Mouse (Mus musculus) bone marrow macrophage, adult 2 months (primary cell): ENCODE measurements around the gene Anapc5. TPM values are rescaled to one million over a fixed set of nuclear protein-coding genes. Genes with fewer than 3 reads are reported as not detected.

ENCODE experiments used
- H3K27ac ChIP-seq: 2 replicates; pipeline ENCODE4 v1.5.1; 2012; ENCODE audit warnings: low read depth, low read length; ENCODE audit not compliant: insufficient read depth
- H3K4me1 ChIP-seq: 2 replicates; pipeline ENCODE4 v1.6.1; 2012; ENCODE audit warnings: low read length; ENCODE audit not compliant: control insufficient read depth, insufficient read depth
- H3K4me3 ChIP-seq: 2 replicates; pipeline ENCODE4 v1.5.1; 2012; ENCODE audit warnings: mild to moderate bottlenecking, low read length, moderate library complexity; ENCODE audit not compliant: insufficient read depth
- CTCF ChIP-seq: IDR thresholded peaks from 2 replicates; pipeline ENCODE4 v1.5.1; 2012; ENCODE audit warnings: low read depth, mild to moderate bottlenecking, low read length, moderate library complexity
- POLR2A ChIP-seq: IDR thresholded peaks from 2 replicates; pipeline ENCODE4 v1.6.1; 2012; ENCODE audit warnings: mild to moderate bottlenecking, low read depth, low read length, borderline replicate concordance
- polyA plus RNA-seq: library from polyadenylated mRNA; stranded (reverse); fragments of >200 nt; gene quantifications from 2 replicates; pipeline ENCODE4 v1.2.4, GENCODE M21; 2012; ENCODE audit not compliant: missing spikeins, insufficient read depth, insufficient read length

Gene Anapc5
- polyA plus RNA-seq, 1 experiment, result 221 TPM

DNA sequence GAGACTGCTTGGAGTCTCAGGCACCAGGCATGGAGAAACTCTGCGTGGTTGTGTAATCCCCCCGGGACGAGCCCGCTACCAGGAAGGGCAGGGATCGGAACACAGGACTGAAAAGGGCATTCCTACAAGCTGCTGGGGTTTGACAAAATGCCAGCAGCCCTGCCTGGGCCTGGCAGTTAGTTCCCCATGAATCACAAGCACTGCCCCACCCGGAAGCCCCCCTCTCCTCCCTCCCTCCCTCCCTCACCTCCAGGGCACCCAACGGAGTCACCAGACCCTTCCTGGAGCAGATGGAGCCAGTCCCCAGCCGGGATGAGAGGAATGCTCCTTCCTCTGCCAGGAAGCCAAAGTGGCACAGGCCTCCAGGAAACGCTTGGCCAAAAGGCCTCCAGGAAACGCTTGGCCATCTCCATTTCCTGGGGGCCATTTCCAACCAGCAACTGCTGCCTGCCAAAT lies 50.3 kb downstream of the Anapc5 start:
- Histone ChIP-seq H3K27ac (peak overlapping the region; percentile 96), H3K4me1 (peaks cover 51% of the 10 kb centered on the region), H3K4me3 (peak overlapping the region; percentile 42)
- TF ChIP-seq POLR2A (no peak), CTCF (no peak)

DNA sequence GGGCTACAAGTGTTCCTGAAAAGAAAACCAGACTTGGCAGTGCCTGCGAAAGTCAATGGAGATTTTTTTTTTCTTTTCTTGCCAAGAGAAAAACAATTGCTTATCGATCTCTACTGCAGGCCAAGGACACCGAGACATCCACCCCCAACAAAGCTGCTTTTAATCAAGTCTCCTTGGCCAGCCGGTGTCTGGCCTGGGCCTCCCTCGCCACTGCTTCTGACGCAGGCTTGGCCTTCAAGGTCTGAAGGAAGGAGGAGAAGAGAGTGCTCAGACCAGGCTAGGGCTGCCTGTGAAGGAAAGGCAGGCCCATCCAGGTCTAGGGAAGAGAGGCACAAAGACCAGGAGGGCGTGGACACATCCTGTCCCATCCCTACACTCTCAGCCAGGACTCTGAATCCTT lies 50.8 kb downstream of the Anapc5 start:
- Histone ChIP-seq H3K4me3 (peak overlapping the region; percentile 29), H3K27ac (peak overlapping the region; percentile 96)

DNA sequence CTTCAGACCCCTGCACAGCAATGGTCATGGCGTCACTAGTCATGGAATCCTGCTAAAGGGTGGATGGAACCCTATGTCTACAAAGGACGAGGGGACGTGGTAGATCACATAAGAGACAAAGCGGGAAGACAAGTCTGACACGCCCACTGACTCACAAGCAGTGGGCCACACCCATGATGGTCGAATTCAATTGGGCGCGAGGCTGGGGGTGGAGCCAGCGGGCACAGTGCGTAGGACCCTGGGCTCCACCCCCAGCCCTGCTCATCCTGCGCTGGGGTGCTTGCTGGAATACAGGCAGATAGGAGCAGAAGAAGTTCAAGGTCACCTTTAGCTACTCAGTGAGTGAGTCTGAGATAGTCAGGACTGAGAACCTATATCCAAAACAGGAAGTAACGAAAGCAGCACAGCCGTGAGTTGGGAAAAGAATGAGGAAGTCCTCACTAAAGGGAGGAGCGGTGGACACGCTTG lies 52.0 kb downstream of the Anapc5 start:
- peak overlapping the region; percentile 96 for H3K27ac ChIP-seq

More for the DNA sequence above, 50.8 kb downstream of the Anapc5 start:
- H3K4me1 ChIP-seq, result peaks cover 48% of the 10 kb centered on the region
- TF ChIP-seq POLR2A (no peak), CTCF (no peak)

DNA sequence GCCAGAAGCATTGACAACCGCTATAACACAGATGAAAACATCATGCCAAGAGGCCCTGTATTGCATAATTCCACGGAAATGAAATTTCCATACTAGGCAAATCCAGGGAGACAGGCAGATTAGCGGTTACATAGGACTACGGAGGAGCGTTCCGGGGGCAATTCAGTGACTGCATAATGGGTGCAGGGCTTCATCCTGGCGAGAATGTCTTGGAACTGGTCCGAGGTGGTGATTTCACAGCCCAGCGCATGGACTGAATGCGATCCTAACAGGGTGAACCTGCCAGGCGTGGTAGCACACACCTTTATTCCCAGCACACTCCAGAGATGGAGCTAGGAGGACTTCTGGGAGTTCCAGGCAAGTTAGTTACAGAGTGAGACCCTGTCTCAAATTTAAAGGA lies 53.9 kb downstream of the Anapc5 start:
- no peak overlapping the region for H3K4me3 ChIP-seq
- TF ChIP-seq POLR2A (no peak), CTCF (no peak)
- H3K4me1 ChIP-seq, result peaks cover 52% of the 10 kb centered on the region
- H3K27ac ChIP-seq, result peak overlapping the region; percentile 13; the same call in 1 of the 2 replicates

More for the DNA sequence above, 52.0 kb downstream of the Anapc5 start:
- peaks cover 46% of the 10 kb centered on the region for H3K4me1 ChIP-seq
- TF ChIP-seq POLR2A, result no peak
- TF ChIP-seq CTCF, result no peak
- no peak overlapping the region for H3K4me3 ChIP-seq

DNA sequence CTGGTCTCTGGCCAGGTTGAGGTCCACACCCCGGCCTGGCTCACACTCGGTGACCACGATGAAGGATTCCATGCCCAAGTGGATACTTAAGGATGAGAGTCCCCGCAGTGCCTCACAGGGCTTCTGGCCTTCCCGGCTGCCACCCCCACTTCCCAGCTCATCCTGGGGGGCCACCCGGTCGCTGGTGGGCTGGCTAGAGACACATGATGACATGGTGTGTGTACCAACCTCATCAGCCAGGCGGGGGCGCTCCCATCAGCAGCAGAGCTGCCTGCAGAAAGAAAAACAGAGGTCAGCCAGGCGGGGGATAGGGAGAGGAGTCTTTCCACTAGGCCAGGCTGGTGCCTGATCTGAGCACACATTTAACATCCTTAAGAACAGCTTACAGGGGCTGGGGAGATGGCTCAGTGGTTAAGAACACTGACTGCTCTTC lies 57.1 kb downstream of the Anapc5 start:
- Histone ChIP-seq H3K27ac (no peak overlapping the region), H3K4me3 (no peak overlapping the region), H3K4me1 (peaks cover 42% of the 10 kb centered on the region)
- TF ChIP-seq POLR2A (no peak), CTCF (no peak)

DNA sequence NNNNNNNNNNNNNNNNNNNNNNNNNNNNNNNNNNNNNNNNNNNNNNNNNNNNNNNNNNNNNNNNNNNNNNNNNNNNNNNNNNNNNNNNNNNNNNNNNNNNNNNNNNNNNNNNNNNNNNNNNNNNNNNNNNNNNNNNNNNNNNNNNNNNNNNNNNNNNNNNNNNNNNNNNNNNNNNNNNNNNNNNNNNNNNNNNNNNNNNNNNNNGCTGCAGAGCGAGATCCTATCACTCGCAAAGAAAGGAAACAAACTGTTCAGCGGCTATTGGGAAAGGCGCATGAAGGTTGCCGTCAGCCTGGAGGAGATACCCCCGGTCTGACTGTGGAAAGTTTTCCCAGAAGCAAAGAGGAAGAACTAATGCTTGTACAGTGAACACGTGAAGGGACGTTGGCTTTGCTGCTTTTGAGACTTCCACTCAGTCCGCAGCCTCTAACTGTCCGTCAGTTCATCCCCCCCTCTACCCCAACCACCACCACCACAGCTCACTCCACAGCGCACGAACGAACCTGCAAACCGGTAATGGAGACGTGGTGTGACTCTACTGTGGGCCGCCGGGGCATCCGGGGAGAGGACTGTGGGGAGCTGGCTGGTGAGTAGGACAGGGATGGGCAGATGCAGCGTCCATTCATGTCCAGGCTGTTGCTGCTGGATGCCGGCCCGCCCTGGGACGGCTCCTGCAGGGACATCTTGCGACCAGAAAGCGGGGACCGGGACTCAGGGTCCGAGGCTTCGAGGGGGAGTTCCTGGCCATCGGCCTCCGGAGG lies 57.7 kb downstream of the Anapc5 start:
- H3K4me3 ChIP-seq, result no peak overlapping the region
- peaks cover 36% of the 10 kb centered on the region for H3K4me1 ChIP-seq
- TF ChIP-seq POLR2A (no peak), CTCF (no peak)
- no peak overlapping the region for H3K27ac ChIP-seq

DNA sequence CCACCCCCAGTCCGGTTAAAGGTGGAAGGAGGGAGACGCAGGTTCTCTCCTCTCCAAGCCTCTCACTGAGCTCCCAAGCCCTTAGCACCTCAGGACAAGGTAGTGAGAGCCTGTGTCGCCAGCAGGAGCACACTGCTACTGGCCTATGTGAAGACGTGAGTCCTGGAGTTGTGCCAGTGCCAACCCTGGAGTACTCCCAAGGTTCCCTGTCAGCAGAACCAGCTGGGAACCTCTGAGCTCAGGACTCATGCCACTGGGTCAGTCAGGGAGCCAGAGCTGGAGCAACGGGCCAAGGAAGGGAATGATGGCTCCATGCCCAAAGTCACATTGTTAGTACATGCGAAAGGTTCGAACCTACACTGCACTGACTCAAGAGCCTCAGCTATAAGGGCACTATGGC lies 64.5 kb downstream of the Anapc5 start:
- Histone ChIP-seq H3K4me3 (no peak overlapping the region), H3K27ac (no peak overlapping the region)
- TF ChIP-seq POLR2A (no peak), CTCF (no peak)

DNA sequence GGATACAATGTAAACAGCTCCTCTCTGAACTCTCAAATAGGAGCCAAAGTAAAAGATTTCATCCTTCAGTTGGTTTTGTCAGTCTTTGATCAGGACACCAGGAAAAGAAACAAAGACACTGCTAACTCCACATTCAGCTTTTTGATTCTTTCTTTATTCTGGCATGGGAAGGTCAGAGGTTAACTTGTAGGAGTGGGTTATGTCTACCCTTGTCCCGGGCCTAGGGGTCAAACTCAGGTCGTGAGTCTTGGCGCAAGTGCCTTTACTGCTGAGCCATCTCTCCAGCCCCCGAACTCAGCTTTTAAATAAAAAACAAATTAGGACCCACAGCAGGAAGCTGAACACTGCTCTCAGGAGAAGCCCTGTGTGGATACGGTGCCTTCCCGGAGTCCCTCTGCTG lies 65.0 kb downstream of the Anapc5 start:
- no peak overlapping the region for H3K4me3 ChIP-seq
- no peak overlapping the region for H3K27ac ChIP-seq
- no peak for TF ChIP-seq CTCF
- no peak for TF ChIP-seq POLR2A
- peaks cover 6% of the 10 kb centered on the region for H3K4me1 ChIP-seq

More for the DNA sequence above, 64.5 kb downstream of the Anapc5 start:
- peaks cover 8% of the 10 kb centered on the region for H3K4me1 ChIP-seq

DNA sequence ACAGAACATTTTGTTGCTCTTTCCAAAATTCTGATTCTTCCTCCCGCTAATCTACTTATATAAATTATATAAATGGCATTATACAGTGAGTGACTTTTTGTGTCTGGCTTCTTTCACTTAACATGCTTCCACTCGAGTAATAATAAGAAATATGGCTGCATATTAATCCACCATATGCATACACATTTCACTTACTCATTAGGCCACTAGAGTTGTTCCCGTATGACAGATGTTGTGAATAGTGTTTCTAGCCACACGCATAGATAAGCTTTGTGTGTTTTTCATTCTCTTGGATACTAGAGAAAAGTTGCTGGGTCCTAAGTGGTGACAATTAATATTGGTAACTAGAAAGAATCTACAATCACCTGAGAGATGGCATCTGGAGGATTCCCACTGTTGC lies 65.5 kb downstream of the Anapc5 start:
- TF ChIP-seq CTCF (no peak), POLR2A (no peak)
- Histone ChIP-seq H3K4me1 (peaks cover 2% of the 10 kb centered on the region; the same call in 1 of the 2 replicates), H3K27ac (no peak overlapping the region), H3K4me3 (no peak overlapping the region)

DNA sequence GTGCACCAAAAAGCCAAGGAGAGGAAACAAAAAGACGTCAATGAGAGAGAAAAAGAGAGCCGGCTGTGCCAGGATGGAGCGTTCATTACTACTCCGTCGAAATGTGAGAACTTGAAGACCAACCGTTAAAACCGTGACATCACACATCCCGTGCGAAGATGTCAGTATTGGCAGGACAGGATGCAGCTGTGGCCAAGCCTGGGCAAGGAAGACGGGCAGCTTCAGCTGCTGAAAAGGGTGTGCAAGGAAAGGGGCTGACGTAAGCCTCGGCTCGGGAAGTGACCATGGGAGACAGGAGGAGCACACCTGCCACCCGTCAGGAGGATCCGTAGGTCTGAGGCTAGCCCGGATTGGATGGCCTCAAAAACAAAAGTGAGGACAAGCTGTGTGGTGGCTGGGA lies 66.7 kb downstream of the Anapc5 start:
- H3K4me1 ChIP-seq, result no peaks in the 10 kb centered on the region

More for the DNA sequence above, 66.7 kb downstream of the Anapc5 start:
- no peak for TF ChIP-seq CTCF
- no peak for TF ChIP-seq POLR2A
- Histone ChIP-seq H3K4me3 (no peak overlapping the region), H3K27ac (no peak overlapping the region)
